Mouse (Mus musculus) regulatory T cell (primary cell): ENCODE results near the gene Ispd.
"Not testable (repeated sequence)": the region's sequence is repeated elsewhere in the genome, so short reads cannot be mapped to it uniquely, and the experiment has no call there.

Source experiments
- in situ Hi-C: fragments of 300-600 bp; cut with MboI, MseI; formaldehyde crosslinking; loops from one replicate; pipeline ENCODE4 v1.15.1; 2025; ENCODE audit warnings: high pct_unique_total_duplicates

Ispd gene

GRCm38 (mm10) chr12:36381441-36382340, at the start of gene Ispd, which contains the start of gene D630036H23Rik:
Gene Ispd (plus strand): TSS chr12:36381450.
Gene D630036H23Rik (minus strand): TSS chr12:36382181.
- in situ Hi-C loops, result no loop called here

- in situ Hi-C loops, result no loop called here
These were observed 48.6 kb upstream of the Ispd start for GRCm38 (mm10) chr12:36332676-36333075.

- in situ Hi-C loops, result no loop called here
These were observed 47.4 kb upstream of the Ispd start for GRCm38 (mm10) chr12:36333837-36334281.

- in situ Hi-C loops, result no loop called here
These were observed 37.1 kb upstream of the Ispd start for GRCm38 (mm10) chr12:36344131-36344530.

GRCm38 (mm10) chr12:36360064-36360463, 21.2 kb upstream of the Ispd start:
- in situ Hi-C loops, result no loop called here

- in situ Hi-C loops, result no loop called here
These were observed 20.6 kb upstream of the Ispd start for GRCm38 (mm10) chr12:36360693-36361092.

GRCm38 (mm10) chr12:36364013-36364412, 17.2 kb upstream of the Ispd start:
- in situ Hi-C loops, result no loop called here

GRCm38 (mm10) chr12:36373237-36373998, 7.8 kb upstream of the Ispd start:
- in situ Hi-C loops, result no loop called here

GRCm38 (mm10) chr12:36376391-36376790, 4.9 kb upstream of the Ispd start:
- in situ Hi-C loops, result not testable (repeated sequence)

GRCm38 (mm10) chr12:36380254-36380653, 996 bp upstream of the Ispd start:
- in situ Hi-C loops, result no loop called here

- in situ Hi-C loops, result no loop called here
These were observed 444 bp upstream of the Ispd start for GRCm38 (mm10) chr12:36380806-36381205.

- in situ Hi-C loops, result no loop called here
These were observed 4.1 kb downstream of the Ispd start for GRCm38 (mm10) chr12:36385386-36385785.

- in situ Hi-C loops, result no loop called here
These were observed 5.7 kb downstream of the Ispd start for GRCm38 (mm10) chr12:36386991-36387390.

- in situ Hi-C loops, result no loop called here
These were observed 13.9 kb downstream of the Ispd start for GRCm38 (mm10) chr12:36395115-36395514.

GRCm38 (mm10) chr12:36423677-36424076, 42.4 kb downstream of the Ispd start:
- in situ Hi-C loops, result no loop called here

- in situ Hi-C loops, result no loop called here
These were observed 44.0 kb downstream of the Ispd start for GRCm38 (mm10) chr12:36425258-36425657.

- in situ Hi-C loops, result no loop called here
These were observed 45.2 kb downstream of the Ispd start for GRCm38 (mm10) chr12:36426163-36427045.

GRCm38 (mm10) chr12:36436956-36437355, 55.7 kb downstream of the Ispd start:
- in situ Hi-C loops, result no loop called here

GRCm38 (mm10) chr12:36439396-36439795, 58.1 kb downstream of the Ispd start:
- in situ Hi-C loops, result no loop called here

- in situ Hi-C loops, result no loop called here
These were observed 74.8 kb downstream of the Ispd start for GRCm38 (mm10) chr12:36456002-36456401.

GRCm38 (mm10) chr12:36457726-36458125, 76.5 kb downstream of the Ispd start:
- in situ Hi-C loops, result no loop called here
